Mouse (Mus musculus): ENCODE results near the gene Chchd6.

DNA sequence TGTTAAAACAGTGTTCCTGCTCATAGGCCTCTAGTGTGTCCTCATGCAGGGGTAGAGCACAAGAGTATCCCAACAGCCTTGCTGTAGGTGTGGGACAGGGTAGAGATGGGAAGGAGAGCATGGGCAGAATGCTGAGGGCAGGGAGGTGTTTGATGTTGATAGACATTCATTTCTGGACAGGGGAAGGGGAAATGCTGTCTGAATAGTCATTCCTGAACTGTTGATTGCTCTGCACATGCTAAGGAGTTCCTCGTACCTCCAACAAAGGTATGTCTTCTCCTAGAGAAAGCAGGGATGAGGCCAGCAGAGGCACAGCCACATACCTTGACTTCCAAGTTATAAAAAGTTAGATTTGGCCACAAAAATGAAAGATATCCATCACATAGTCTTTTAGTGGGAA is 95.5 kb downstream of the Chchd6 start:
- TF ChIP-seq CTCF (conservative IDR thresholded peaks at IDR 0.05; ENCODE audit: low read length) = no peak
- TF ChIP-seq NANOG (IDR thresholded peaks at IDR 0.05; ENCODE audit: borderline replicate concordance, low read length) = no peak
- TF ChIP-seq POU5F1 (IDR thresholded peaks at IDR 0.05; ENCODE audit: borderline replicate concordance, low read length) = no peak

Data from E14TG2a.4 (cell line).